Mouse (Mus musculus): Measurements from ENCODE around the gene Mmrn1. TPM values are rescaled to one million over a fixed set of nuclear protein-coding genes. Genes with fewer than 3 reads are reported as not detected.
A peak's percentile ranks its signal among the peaks of the same experiment; 100 is the strongest.

Gene Mmrn1
- polyA plus RNA-seq, 1 experiment from 2014 or later, result 7.1 TPM

GRCm38 (mm10) chr6:60966931-60967330 lies 42.2 kb downstream of the Mmrn1 start:
- Histone ChIP-seq H3K4me1 (ENCODE audit: insufficient read depth, low read depth, low read length) (no peaks in the 10 kb centered on the region), H3K36me3 (ENCODE audit: insufficient read depth, low read length) (no peaks in the 10 kb centered on the region), H3K4me2 (replicated peaks; ENCODE audit: low read depth, low read length) (no peak overlapping the region), H3K4me3 (ENCODE audit: low read depth, low read length) (no peak overlapping the region), H3K27ac (ENCODE audit: low read length) (no peak overlapping the region), H3K9me3 (ENCODE audit: low read length) (no peaks in the 10 kb centered on the region), H3K27me3 (replicated peaks; ENCODE audit: insufficient read depth, low read length) (no peaks in the 10 kb centered on the region), H3K9ac (replicated peaks; ENCODE audit: low read depth) (no peak overlapping the region)
- TF ChIP-seq CTCF (IDR thresholded peaks at IDR 0.05) (no peak), EP300 (IDR thresholded peaks at IDR 0.05) (no peak)
- ATAC-seq (no peak), DNase-seq (ENCODE audit: low spot score) (peak; percentile 24)
- whole genome bisulfite sequencing, result 54% methylated on average over 4 of the region's 4 CpGs

- Histone ChIP-seq H3K9me3 (ENCODE audit: low read length) (no peaks in the 10 kb centered on the region), H3K27me3 (replicated peaks; ENCODE audit: insufficient read depth, low read length) (no peaks in the 10 kb centered on the region), H3K4me3 (ENCODE audit: low read depth, low read length) (no peak overlapping the region), H3K27ac (ENCODE audit: low read length) (no peak overlapping the region), H3K9ac (replicated peaks; ENCODE audit: low read depth) (no peak overlapping the region), H3K4me2 (replicated peaks; ENCODE audit: low read depth, low read length) (no peak overlapping the region), H3K4me1 (ENCODE audit: insufficient read depth, low read depth, low read length) (no peaks in the 10 kb centered on the region), H3K36me3 (ENCODE audit: insufficient read depth, low read length) (no peaks in the 10 kb centered on the region)
- TF ChIP-seq EP300 (IDR thresholded peaks at IDR 0.05) (no peak), CTCF (IDR thresholded peaks at IDR 0.05) (no peak)
- ATAC-seq (no peak), DNase-seq (ENCODE audit: low spot score) (no peak)
- 69% methylated on average over 6 of the region's 6 CpGs for WGBS
Measured at GRCm38 (mm10) chr6:60969407-60969806, 44.6 kb downstream of the Mmrn1 start.

DNA sequence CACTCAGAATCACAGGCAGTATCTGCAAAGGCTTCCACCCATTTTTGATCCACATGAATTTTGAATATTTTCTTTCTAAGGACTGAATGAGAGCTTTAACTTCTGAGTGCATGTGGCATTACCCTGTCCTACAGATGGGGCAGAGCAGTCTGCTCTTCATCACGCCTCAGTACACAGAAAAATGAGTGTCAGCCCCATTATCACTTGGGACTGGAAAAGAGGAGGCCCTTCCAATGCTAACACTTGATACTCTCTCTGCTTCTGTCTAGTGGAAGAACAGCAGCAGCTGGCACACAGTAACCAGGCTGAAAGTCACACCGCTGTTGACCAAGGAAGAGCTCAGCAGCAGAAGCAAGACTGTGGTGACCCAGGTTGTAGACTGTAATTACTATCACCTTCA lies 46.0 kb downstream of the Mmrn1 start:
- ATAC-seq, result no peak
- no peaks in the 10 kb centered on the region for H3K36me3 ChIP-seq (ENCODE audit: insufficient read depth, low read length)
- DNase-seq (ENCODE audit: low spot score), result no peak
- 68% methylated on average over 2 of the region's 2 CpGs for WGBS
- H3K4me3 ChIP-seq (ENCODE audit: low read depth, low read length), result no peak overlapping the region
- no peaks in the 10 kb centered on the region for H3K9me3 ChIP-seq (ENCODE audit: low read length)
- no peaks in the 10 kb centered on the region for H3K27me3 ChIP-seq (replicated peaks; ENCODE audit: insufficient read depth, low read length)
- H3K9ac ChIP-seq (replicated peaks; ENCODE audit: low read depth), result no peak overlapping the region
- no peaks in the 10 kb centered on the region for H3K4me1 ChIP-seq (ENCODE audit: insufficient read depth, low read depth, low read length)
- no peak overlapping the region for H3K27ac ChIP-seq (ENCODE audit: low read length)
- TF ChIP-seq CTCF (IDR thresholded peaks at IDR 0.05) (no peak), EP300 (IDR thresholded peaks at IDR 0.05) (no peak)
- H3K4me2 ChIP-seq (replicated peaks; ENCODE audit: low read depth, low read length), result no peak overlapping the region

- no peak overlapping the region for H3K4me3 ChIP-seq (ENCODE audit: low read depth, low read length)
- WGBS, result 71% methylated on average over 1 of the region's 1 CpGs
- no peaks in the 10 kb centered on the region for H3K27me3 ChIP-seq (replicated peaks; ENCODE audit: insufficient read depth, low read length)
- H3K4me1 ChIP-seq (ENCODE audit: insufficient read depth, low read depth, low read length), result no peaks in the 10 kb centered on the region
- no peak for DNase-seq (ENCODE audit: low spot score)
- H3K9me3 ChIP-seq (ENCODE audit: low read length), result no peaks in the 10 kb centered on the region
- no peak overlapping the region for H3K4me2 ChIP-seq (replicated peaks; ENCODE audit: low read depth, low read length)
- no peak for TF ChIP-seq CTCF (IDR thresholded peaks at IDR 0.05)
- TF ChIP-seq EP300 (IDR thresholded peaks at IDR 0.05), result no peak
- no peak for ATAC-seq
- no peak overlapping the region for H3K27ac ChIP-seq (ENCODE audit: low read length)
- H3K9ac ChIP-seq (replicated peaks; ENCODE audit: low read depth), result no peak overlapping the region
- no peaks in the 10 kb centered on the region for H3K36me3 ChIP-seq (ENCODE audit: insufficient read depth, low read length)
Measured at GRCm38 (mm10) chr6:60978610-60979009, 53.8 kb downstream of the Mmrn1 start.

DNA sequence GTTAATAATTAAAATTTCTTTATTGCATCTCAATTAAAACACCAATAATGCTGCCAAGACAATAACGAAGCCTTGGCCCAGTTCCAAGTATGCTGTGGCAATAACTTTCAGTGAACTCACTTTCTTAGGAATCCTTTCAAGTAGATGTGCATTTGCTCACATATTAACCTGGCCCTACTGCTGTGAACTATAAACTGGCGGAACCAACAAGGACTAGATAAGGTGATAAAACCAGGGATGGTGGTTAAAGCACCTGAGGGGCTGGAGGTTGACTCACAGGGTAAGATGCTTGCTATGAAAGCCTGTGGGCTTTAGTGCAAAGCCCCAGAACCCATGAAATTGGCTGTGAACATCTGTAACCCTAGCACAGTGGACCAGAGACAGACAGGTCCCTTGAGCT lies 54.3 kb downstream of the Mmrn1 start:
- no peak for TF ChIP-seq EP300 (IDR thresholded peaks at IDR 0.05)
- no peak for TF ChIP-seq CTCF (IDR thresholded peaks at IDR 0.05)
- Histone ChIP-seq H3K4me1 (ENCODE audit: insufficient read depth, low read depth, low read length) (no peaks in the 10 kb centered on the region), H3K27ac (ENCODE audit: low read length) (no peak overlapping the region), H3K36me3 (ENCODE audit: insufficient read depth, low read length) (no peaks in the 10 kb centered on the region), H3K4me2 (replicated peaks; ENCODE audit: low read depth, low read length) (no peak overlapping the region), H3K9ac (replicated peaks; ENCODE audit: low read depth) (no peak overlapping the region), H3K27me3 (replicated peaks; ENCODE audit: insufficient read depth, low read length) (no peaks in the 10 kb centered on the region), H3K9me3 (ENCODE audit: low read length) (no peaks in the 10 kb centered on the region), H3K4me3 (ENCODE audit: low read depth, low read length) (no peak overlapping the region)
- 62% methylated on average over 2 of the region's 2 CpGs for WGBS
- ATAC-seq (no peak), DNase-seq (ENCODE audit: low spot score) (no peak)

- no peak for TF ChIP-seq EP300 (IDR thresholded peaks at IDR 0.05)
- no peak overlapping the region for H3K4me3 ChIP-seq (ENCODE audit: low read depth, low read length)
- H3K9ac ChIP-seq (replicated peaks; ENCODE audit: low read depth), result no peak overlapping the region
- ATAC-seq (no peak), DNase-seq (ENCODE audit: low spot score) (no peak)
- H3K36me3 ChIP-seq (ENCODE audit: insufficient read depth, low read length), result no peaks in the 10 kb centered on the region
- no peaks in the 10 kb centered on the region for H3K27me3 ChIP-seq (replicated peaks; ENCODE audit: insufficient read depth, low read length)
- H3K4me2 ChIP-seq (replicated peaks; ENCODE audit: low read depth, low read length), result no peak overlapping the region
- H3K27ac ChIP-seq (ENCODE audit: low read length), result no peak overlapping the region
- 55% methylated on average over 1 of the region's 1 CpGs for WGBS
- H3K9me3 ChIP-seq (ENCODE audit: low read length), result no peaks in the 10 kb centered on the region
- H3K4me1 ChIP-seq (ENCODE audit: insufficient read depth, low read depth, low read length), result no peaks in the 10 kb centered on the region
Measured at GRCm38 (mm10) chr6:60984360-60984759, 59.6 kb downstream of the Mmrn1 start.

GRCm38 (mm10) chr6:60985919-60986318 lies 61.1 kb downstream of the Mmrn1 start:
- no peak overlapping the region for H3K4me3 ChIP-seq (ENCODE audit: low read depth, low read length)
- H3K9ac ChIP-seq (replicated peaks; ENCODE audit: low read depth), result no peak overlapping the region
- no peaks in the 10 kb centered on the region for H3K36me3 ChIP-seq (ENCODE audit: insufficient read depth, low read length)
- no peak overlapping the region for H3K4me2 ChIP-seq (replicated peaks; ENCODE audit: low read depth, low read length)
- H3K27me3 ChIP-seq (replicated peaks; ENCODE audit: insufficient read depth, low read length), result no peaks in the 10 kb centered on the region
- ATAC-seq, result no peak
- no peak overlapping the region for H3K27ac ChIP-seq (ENCODE audit: low read length)
- peak; percentile 66 for TF ChIP-seq CTCF (IDR thresholded peaks at IDR 0.05)
- 0 out of 2 replicates have a peak, but pooled peaks have one; percentile 19 for TF ChIP-seq EP300 (IDR thresholded peaks at IDR 0.05)
- no peaks in the 10 kb centered on the region for H3K9me3 ChIP-seq (ENCODE audit: low read length)
- peak; percentile 49 for DNase-seq (ENCODE audit: low spot score)
- 36% methylated on average over 2 of the region's 2 CpGs for WGBS
- no peaks in the 10 kb centered on the region for H3K4me1 ChIP-seq (ENCODE audit: insufficient read depth, low read depth, low read length)

Measured in lung, postnatal 0 days (tissue).